In the genomic region with DNA sequence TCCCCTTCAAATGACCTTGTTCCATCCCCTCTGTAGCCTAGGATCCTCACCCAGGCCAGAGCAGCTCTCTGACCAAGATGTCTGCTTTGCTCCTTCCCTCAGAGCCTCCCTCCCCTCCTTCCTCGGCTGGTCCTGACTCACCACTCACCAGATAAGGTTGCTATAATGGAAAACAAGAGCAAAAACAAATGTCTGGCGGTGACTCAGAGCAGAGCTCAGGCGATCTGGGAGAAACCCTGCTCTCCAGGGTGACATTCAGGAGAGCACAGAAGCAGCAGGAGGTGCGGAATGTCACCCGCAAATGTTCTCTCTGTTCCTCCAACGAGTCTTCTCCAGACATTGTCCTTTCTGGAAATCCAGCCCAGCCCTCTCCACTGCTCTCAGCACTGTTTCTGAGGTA, we compare ENCODE assay signal across 11 mouse cellular contexts. TPM values are rescaled to one million over a fixed set of nuclear protein-coding genes. Genes with fewer than 3 reads are reported as not detected.
DNase-seq lines count a peak whose midpoint lies in the region; ATAC-seq lines count a peak whose summit lies in the region.
"Had no signal": no experiment of that assay in that cellular context is flagged by ENCODE, and none has a peak within 500 bp of the region (broad histone marks: within the 10 kb centered on the region; RNA-seq: fewer than 3 reads in every experiment).

No protein-coding gene starts in this region.

- peak; percentile 79 for ATAC-seq in heart, embryonic 13.5 days (ENCODE audit: extremely low read depth, insufficient number of reproducible peaks, low FRiP score, low TSS enrichment)
- ATAC-seq in activated CD4-positive, CD25-positive, alpha-beta regulatory T cell, adult 4 months: no peak

- H3K27ac ChIP-seq in heart, embryonic 13.5 days (replicated peaks): peak overlapping the region; percentile 93
- H3K27ac ChIP-seq in macrophage: peak overlapping the region; percentile 48

- peak overlapping the region; percentile 37 for H3K4me2 ChIP-seq in heart, embryonic 13.5 days

- intact Hi-C loops in left cerebral cortex, postnatal 36 days (cut with DNase I): no loop called here

- H3K9me3 ChIP-seq in heart, embryonic 13.5 days: no peaks in the 10 kb centered on the region
- H3K9me3 ChIP-seq: G1E had no signal

- no peaks in the 10 kb centered on the region for H3K27me3 ChIP-seq in heart, embryonic 13.5 days (replicated peaks)

- no peaks in the 10 kb centered on the region for H3K79me2 ChIP-seq in macrophage (ENCODE audit: inconsistent target)

- 5% methylated on average over 6 of the region's 6 CpGs for WGBS in heart, embryonic 13.5 days
- 67% methylated on average over 6 of the region's 6 CpGs for WGBS in macrophage (ENCODE audit: missing documents)

- peak; percentile 9 to 14 for DNase-seq in left cerebral cortex, postnatal 36 days (ENCODE audit: low spot score in 2 of 2)
- DNase-seq in left cerebral cortex, adult 8-10 months (ENCODE audit: low spot score in 2 of 2): no peak
- DNase-seq in ZHBTc4 (ENCODE audit: low read depth, low spot score): peak; percentile 71
- no peak for DNase-seq in natural killer cell, adult 2 months (ENCODE audit: low spot score in 2 of 2)
- no peak for DNase-seq in gastrocnemius, postnatal 10 days
- DNase-seq: embryo, embryonic 11 days; kidney, postnatal 25 days had no signal

- peak overlapping the region; percentile 41 for H3K9ac ChIP-seq in heart, embryonic 13.5 days

- H3K4me1 ChIP-seq in heart, embryonic 13.5 days: peaks cover 27% of the 10 kb centered on the region

- H3K4me3 ChIP-seq in heart, embryonic 13.5 days: no peak overlapping the region
- no peak overlapping the region for H3K4me3 ChIP-seq in macrophage (ENCODE audit: inconsistent target)

- H3K36me3 ChIP-seq in heart, embryonic 13.5 days: no peaks in the 10 kb centered on the region
- H3K36me3 ChIP-seq in macrophage (ENCODE audit: inconsistent target): no peaks in the 10 kb centered on the region
- H3K36me3 ChIP-seq: G1E had no signal

RNA-seq across cellular contexts. Expression of gene Stk24, which starts 56.0 kb away (rescaled TPM):
- total RNA-seq in left cerebral cortex, postnatal 36 days (2021): 10 to 100 TPM; 59.9 to 60.6 TPM
- 10 to 100 TPM; 62.3 to 71.6 (median 64.9) TPM for total RNA-seq in left cerebral cortex, adult 8-10 months (2022)
- 29.7 and 30.8 TPM in 2 replicates for polyA plus RNA-seq in heart, embryonic 13.5 days (2015; fragmentation: Nextera tagmentation; extraction: Ambion mirVana)
- total RNA-seq in macrophage (2018; cell fraction: chromatin; rRNA removed): 100 to 1,000 TPM in 1 of 26 experiments, 10 to 100 TPM in 25; 41.8 to 107 (median 67.7) TPM
- 10 to 100 TPM; 48.2 to 77.8 (median 57.2) TPM for total RNA-seq in macrophage (2018; cell fraction: cytosol; rRNA removed)
- total RNA-seq in macrophage (2018; cell fraction: nucleus; rRNA removed): 10 to 100 TPM; 35.1 to 89.9 (median 60.8) TPM
- 56.6 to 88.8 TPM (median 62.9 TPM) in 3 replicates for polyA plus RNA-seq in macrophage (2018)
- polyA plus RNA-seq in activated CD4-positive, CD25-positive, alpha-beta regulatory T cell, adult 4 months (2017; shearing (Covaris generic)): 10 to 100 TPM; 50.8 to 62.0 TPM
- 10 to 100 TPM; 37.6 to 39.7 TPM for total RNA-seq in gastrocnemius, postnatal 10 days (2021)

Comparison
In these comparisons a context has a peak if more than half of its experiments do, and no peak if none do; other contexts are left out.
1. DNase-seq: peak in left cerebral cortex, postnatal 36 days (2 of 2) and ZHBTc4 (single experiment); none in left cerebral cortex, adult 8-10 months (0 of 2), natural killer cell, adult 2 months (0 of 2) and gastrocnemius, postnatal 10 days (single experiment).